Mouse (Mus musculus) hindbrain, postnatal 0 days (tissue): ENCODE results near the gene Tnpo3. TPM values are rescaled to one million over a fixed set of nuclear protein-coding genes. Genes with fewer than 3 reads are reported as not detected.

Source experiments
- ATAC-seq: fragments of 200-750 bp; cut with Nextera tagmentation; 2 replicates; pipeline ENCODE4 v1.8.0; 2017; ENCODE audit warnings: mild to moderate bottlenecking, moderate TSS enrichment, moderate library complexity
- DNase-seq: peaks from one replicate; pipeline ENCODE4 v3.0.0-alpha.2; 2015; ENCODE audit warnings: low spot score
- H3K27ac ChIP-seq: fragments of 300-500 bp; sonication (generic); 2 replicates; pipeline ENCODE4 v1.5.1; 2014; ENCODE audit warnings: mild to moderate bottlenecking
- H3K27me3 ChIP-seq: fragments of 300-500 bp; sonication (generic); 2 replicates; pipeline ENCODE4 v1.6.1; 2014; ENCODE audit warnings: low read length, mixed read lengths; ENCODE audit not compliant: insufficient read depth
- H3K36me3 ChIP-seq: fragments of 300-500 bp; sonication (generic); 2 replicates; pipeline ENCODE4 v1.6.1; 2014; ENCODE audit warnings: low read length, mixed read lengths; ENCODE audit not compliant: insufficient read depth
- H3K4me1 ChIP-seq: fragments of 300-500 bp; sonication (generic); 2 replicates; pipeline ENCODE4 v1.6.1; 2014; ENCODE audit warnings: antibody characterized with exemption, low read length, mixed read lengths; ENCODE audit not compliant: insufficient read depth
- H3K4me2 ChIP-seq: fragments of 300-500 bp; sonication (generic); 2 replicates; pipeline ENCODE4 v1.6.1; 2014; ENCODE audit warnings: low read depth, mild to moderate bottlenecking, low read length, moderate library complexity, mixed read lengths
- H3K4me3 ChIP-seq: fragments of 300-500 bp; sonication (generic); 2 replicates; pipeline ENCODE4 v1.5.1; 2014; ENCODE audit warnings: low read length
- H3K9ac ChIP-seq: fragments of 300-500 bp; sonication (generic); replicated peaks from 2 replicates; pipeline ENCODE4 v1.6.1; 2014; ENCODE audit warnings: mild to moderate bottlenecking, low read length, moderate library complexity, mixed read lengths
- H3K9me3 ChIP-seq: fragments of 300-500 bp; sonication (generic); 2 replicates; pipeline ENCODE4 v1.6.1; 2016; ENCODE audit warnings: low read length, mixed read lengths
- CTCF ChIP-seq: IDR thresholded peaks from 2 replicates; pipeline ENCODE4 v1.5.1; 2016; ENCODE audit warnings: antibody characterized with exemption, control low read depth, low read depth
- WGBS: fragments of 180-500 bp; shearing (Covaris S2); extraction: QIAGEN DNeasy Blood & Tissue Kit; methylation state at CpG from one replicate; pipeline ENCODE4 v1.1.7; 2014; 5-methylcytosine and 5-hydroxymethylcytosine counted together
- polyA plus RNA-seq: library from polyadenylated mRNA; unstranded; fragments of >200 nt; fragmentation: Nextera tagmentation; extraction: Ambion mirVana; gene quantifications from 2 replicates; pipeline ENCODE4 v1.2.1, GENCODE M21; 2015
- total RNA-seq: library from RNA; depleted of rRNA; stranded (reverse); fragments of >200 nt; gene quantifications from 2 replicates; pipeline ENCODE4 v1.2.3, GENCODE M21; 2014

Gene Tnpo3
- total and polyA plus RNA-seq, 2 experiments from 2014 or later: 57.3 to 79.2 TPM

DNA sequence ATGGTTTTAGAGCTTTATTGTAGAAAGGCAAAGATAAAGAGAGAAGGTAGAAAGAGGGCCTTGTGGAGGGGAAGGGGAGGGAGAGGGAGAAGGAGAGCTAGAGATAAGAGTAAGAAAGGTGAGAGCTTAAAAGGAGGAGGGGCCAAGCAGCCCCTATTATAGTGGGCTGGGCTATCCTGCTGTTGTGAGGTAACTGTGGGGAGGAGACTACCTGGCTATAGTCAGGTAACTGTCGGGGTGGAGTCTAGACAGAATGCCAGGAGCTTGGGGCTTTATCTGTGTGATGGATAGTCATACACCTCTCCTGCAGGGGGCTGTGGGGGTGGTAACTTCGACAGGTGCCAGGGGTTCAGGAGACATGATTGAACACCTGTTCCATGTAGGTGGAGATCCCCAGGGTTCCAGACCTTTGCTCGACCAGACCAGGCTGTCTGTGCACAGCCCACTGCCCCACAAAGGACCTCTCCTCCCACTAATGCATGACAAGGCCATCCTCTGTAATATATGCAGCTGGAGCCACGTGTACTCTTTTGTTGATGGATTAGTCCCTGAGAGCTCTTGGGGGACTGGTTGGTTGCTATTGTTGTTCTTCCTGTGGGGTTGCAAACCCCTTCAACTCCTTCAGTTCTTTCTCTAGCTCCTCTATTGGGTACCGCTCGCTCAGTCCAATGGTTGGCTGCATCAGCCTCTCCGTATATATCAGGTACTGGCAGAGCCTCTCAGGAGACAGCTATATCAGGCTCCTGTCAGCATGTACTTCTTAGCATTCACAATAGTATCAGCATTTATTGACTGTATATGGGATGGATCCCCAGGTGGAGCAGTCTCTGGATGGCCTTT lies 30.1 kb upstream of the Tnpo3 start:
- Histone ChIP-seq H3K27ac (no peak overlapping the region), H3K9me3 (no peaks in the 10 kb centered on the region), H3K36me3 (no peaks in the 10 kb centered on the region), H3K9ac (no peak overlapping the region), H3K27me3 (no peaks in the 10 kb centered on the region), H3K4me2 (no peak overlapping the region), H3K4me3 (no peak overlapping the region), H3K4me1 (no peaks in the 10 kb centered on the region)
- DNase-seq (no peak), ATAC-seq (no peak)
- no peak for TF ChIP-seq CTCF
- 21% methylated on average over 7 of the region's 7 CpGs for WGBS

- no peak for TF ChIP-seq CTCF
- H3K9me3 ChIP-seq: no peaks in the 10 kb centered on the region
- no peak overlapping the region for H3K27ac ChIP-seq
- H3K4me1 ChIP-seq: no peaks in the 10 kb centered on the region
- no peak overlapping the region for H3K4me2 ChIP-seq
- DNase-seq (no peak), ATAC-seq (no peak)
- 18% methylated on average over 15 of the region's 16 CpGs for WGBS
- H3K4me3 ChIP-seq: no peak overlapping the region
- no peak overlapping the region for H3K9ac ChIP-seq
- no peaks in the 10 kb centered on the region for H3K36me3 ChIP-seq
- no peaks in the 10 kb centered on the region for H3K27me3 ChIP-seq
These were observed 29.3 kb upstream of the Tnpo3 start for GRCm38 (mm10) chr6:29638844-29639460.

DNA sequence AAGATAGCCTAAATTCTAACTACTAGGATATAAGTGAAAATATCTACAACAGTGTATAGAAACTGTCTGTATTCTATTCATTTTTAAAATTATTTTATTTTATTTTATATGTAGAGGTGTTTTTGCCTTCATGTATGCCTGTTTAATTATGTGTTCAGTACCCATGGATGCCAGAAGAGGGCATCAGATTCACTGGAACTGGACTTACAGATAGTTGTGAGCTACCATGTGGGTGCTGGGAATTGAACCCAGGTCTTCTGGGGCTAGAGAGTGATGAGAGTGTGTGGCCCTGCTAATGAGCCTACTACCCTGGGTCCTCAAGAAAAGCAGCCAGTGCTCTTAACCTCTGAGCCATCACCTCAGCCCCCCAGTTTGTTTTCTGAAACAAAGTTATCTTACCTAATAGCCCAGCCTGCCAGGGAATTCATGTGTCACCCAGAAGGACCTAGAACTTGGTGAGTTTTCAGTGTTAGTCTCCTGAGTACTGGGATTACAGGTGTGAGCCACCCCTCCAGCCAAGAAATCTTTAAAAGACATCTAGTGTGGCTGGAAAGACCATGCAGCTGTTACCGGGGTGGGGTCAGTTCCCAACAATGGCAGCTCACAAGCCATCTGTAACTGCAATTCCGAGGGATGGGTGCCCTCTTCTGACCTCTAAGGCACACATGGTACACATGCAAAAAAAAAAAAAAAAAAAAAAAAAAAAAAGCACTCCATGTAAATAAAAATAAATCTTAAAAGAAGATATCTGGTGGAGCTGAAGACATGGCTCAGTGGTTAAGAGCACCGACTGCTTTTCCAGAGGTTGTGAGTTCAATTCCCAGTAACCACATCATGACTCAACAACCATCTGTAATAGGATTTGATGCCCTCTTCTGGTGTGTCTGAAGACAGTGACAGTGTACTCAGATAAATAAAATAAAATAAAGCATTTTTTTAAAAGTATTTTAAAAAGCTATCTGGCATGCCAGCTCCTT lies 28.0 kb upstream of the Tnpo3 start:
- no peak for TF ChIP-seq CTCF
- no peaks in the 10 kb centered on the region for H3K27me3 ChIP-seq
- no peaks in the 10 kb centered on the region for H3K9me3 ChIP-seq
- H3K4me2 ChIP-seq: no peak overlapping the region
- H3K9ac ChIP-seq: no peak overlapping the region
- H3K4me1 ChIP-seq: no peaks in the 10 kb centered on the region
- no peaks in the 10 kb centered on the region for H3K36me3 ChIP-seq
- 79% methylated on average over 3 of the region's 3 CpGs for WGBS
- DNase-seq (no peak), ATAC-seq (no peak)
- no peak overlapping the region for H3K4me3 ChIP-seq
- no peak overlapping the region for H3K27ac ChIP-seq

GRCm38 (mm10) chr6:29636322-29637092 lies 26.8 kb upstream of the Tnpo3 start:
- Histone ChIP-seq H3K4me3 (no peak overlapping the region), H3K4me2 (no peak overlapping the region), H3K36me3 (no peaks in the 10 kb centered on the region), H3K9me3 (no peaks in the 10 kb centered on the region), H3K27me3 (no peaks in the 10 kb centered on the region), H3K4me1 (no peaks in the 10 kb centered on the region), H3K9ac (no peak overlapping the region), H3K27ac (no peak overlapping the region)
- 90% methylated on average over 4 of the region's 4 CpGs for WGBS
- no peak for DNase-seq
- no peak for TF ChIP-seq CTCF
- ATAC-seq: no peak

GRCm38 (mm10) chr6:29634537-29634936 lies 24.9 kb upstream of the Tnpo3 start:
- DNase-seq: no peak
- Histone ChIP-seq H3K4me2 (no peak overlapping the region), H3K9ac (no peak overlapping the region), H3K36me3 (no peaks in the 10 kb centered on the region), H3K9me3 (no peaks in the 10 kb centered on the region), H3K27me3 (no peaks in the 10 kb centered on the region), H3K4me1 (no peaks in the 10 kb centered on the region), H3K27ac (no peak overlapping the region), H3K4me3 (no peak overlapping the region)
- no peak for TF ChIP-seq CTCF
- 90% methylated on average over 1 of the region's 1 CpGs for WGBS
- no peak for ATAC-seq
